Mouse (Mus musculus): ENCODE measurements around the gene Vmn2r47. TPM values are rescaled to one million over a fixed set of nuclear protein-coding genes. Genes with fewer than 3 reads are reported as not detected.

The Vmn2r47 gene
- not detected for polyA plus RNA-seq (2014; fragmentation: Illumina TruSeq; extraction: RNeasy Lipid Tissue Mini Kit (QIAGEN cat#74804); ENCODE audit: low read depth, low replicate concordance)

GRCm38 (mm10) chr7:9841225-9841624, at the start of gene Vmn2r47:
TSS of gene Vmn2r47 (minus strand) at chr7:9841325.

GRCm38 (mm10) chr7:9770471-9770870, 70.7 kb downstream of the Vmn2r47 start, which contains the start of gene Vmn2r46:
TSS of gene Vmn2r46 (minus strand) at chr7:9770571.

Other genes with a start within 250 kb of the Vmn2r47 start
- gene Vmn2r46, start 70.8 kb downstream of the Vmn2r47 start, polyA plus RNA-seq (2014; fragmentation: Illumina TruSeq; extraction: RNeasy Lipid Tissue Mini Kit (QIAGEN cat#74804); ENCODE audit: low read depth, low replicate concordance) = not detected
- gene Vmn2r48, start 112.3 kb upstream of the Vmn2r47 start, polyA plus RNA-seq (2014; fragmentation: Illumina TruSeq; extraction: RNeasy Lipid Tissue Mini Kit (QIAGEN cat#74804); ENCODE audit: low read depth, low replicate concordance) = not detected
- gene Vmn2r49, start 150.9 kb upstream of the Vmn2r47 start, polyA plus RNA-seq (2014; fragmentation: Illumina TruSeq; extraction: RNeasy Lipid Tissue Mini Kit (QIAGEN cat#74804); ENCODE audit: low read depth, low replicate concordance) = not detected
- not detected for gene Vmn2r50, start 212.0 kb upstream of the Vmn2r47 start, polyA plus RNA-seq (2014; fragmentation: Illumina TruSeq; extraction: RNeasy Lipid Tissue Mini Kit (QIAGEN cat#74804); ENCODE audit: low read depth, low replicate concordance)